Mouse (Mus musculus) heart, adult 2 months (tissue): ENCODE measurements around the gene Palm.

Experiments
- EP300 ChIP-seq: fragments of 200-500 bp; IDR thresholded peaks from 2 replicates; pipeline ENCODE4 v1.6.1; 2011; ENCODE audit warnings: low read depth, low read length, control low read depth; ENCODE audit not compliant: insufficient read depth
- POLR2A ChIP-seq: fragments of 200-500 bp; IDR thresholded peaks from 2 replicates; pipeline ENCODE4 v1.6.1; 2011; ENCODE audit warnings: mild to moderate bottlenecking, low read depth, low read length, control low read depth; ENCODE audit not compliant: insufficient read depth

DNA sequence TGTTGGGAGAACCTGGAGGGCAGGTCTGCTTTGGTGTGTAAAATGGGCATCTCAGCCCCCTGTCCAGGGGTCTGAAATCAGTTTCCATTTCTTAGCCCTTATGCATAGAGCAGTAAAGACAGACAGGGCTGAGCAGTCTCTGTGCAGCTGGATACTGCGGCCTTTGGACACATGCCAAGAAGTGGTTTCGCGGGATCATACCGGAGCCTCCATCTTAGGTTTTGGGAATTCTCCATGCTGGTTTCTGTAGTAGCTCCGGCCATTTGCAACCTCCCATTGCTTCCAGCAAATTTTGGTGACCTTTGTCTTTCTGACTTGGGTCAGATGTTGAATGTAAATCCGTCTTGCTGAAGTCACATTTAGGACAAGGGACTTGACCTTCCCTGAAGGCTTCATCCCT, 50.1 kb downstream of the Palm start:
- no peak for TF ChIP-seq POLR2A
- TF ChIP-seq EP300, result no peak
